Mouse (Mus musculus) G1E (cell line): Measurements from ENCODE around the gene Tmem132d. TPM values are rescaled to one million over a fixed set of nuclear protein-coding genes. Genes with fewer than 3 reads are reported as not detected.

Source experiments
- ATAC-seq: 2 replicates; pipeline ENCODE4 v1.8.0; 2016; ENCODE audit warnings: mild to moderate bottlenecking; ENCODE audit not compliant: insufficient number of reproducible peaks, poor library complexity, low FRiP score, severe bottlenecking; ENCODE audit errors: extremely low read depth
- DNase-seq: peaks from one replicate; pipeline ENCODE4 v3.0.0; 2012; ENCODE audit warnings: low spot score
- H3K27me3 ChIP-seq: 2 replicates; pipeline ENCODE4 v1.6.1; 2012; ENCODE audit warnings: mild to moderate bottlenecking, low read length, inconsistent platforms; ENCODE audit not compliant: insufficient read depth
- H3K36me3 ChIP-seq: replicated peaks from 2 replicates; pipeline ENCODE3; 2012; ENCODE audit warnings: mild to moderate bottlenecking, inconsistent platforms
- H3K4me1 ChIP-seq: 2 replicates; pipeline ENCODE4 v1.6.1; 2012; ENCODE audit warnings: low read depth, low read length, inconsistent platforms, mixed read lengths; ENCODE audit not compliant: insufficient read depth
- H3K4me3 ChIP-seq: 2 replicates; pipeline ENCODE4 v1.5.1; 2012; ENCODE audit warnings: low read depth, mild to moderate bottlenecking, inconsistent platforms, low read length, moderate library complexity, mixed read lengths
- H3K9me3 ChIP-seq: replicated peaks from 2 replicates; pipeline ENCODE4 v1.6.1; 2012; ENCODE audit warnings: inconsistent platforms
- CTCF ChIP-seq: IDR thresholded peaks from 2 replicates; pipeline ENCODE4 v1.5.1; 2012; ENCODE audit warnings: low read depth, low read length, inconsistent platforms, mixed read lengths
- GATA1 ChIP-seq: IDR thresholded peaks from 2 replicates; pipeline ENCODE4 v1.6.1; 2012; ENCODE audit warnings: borderline replicate concordance, low read length, inconsistent platforms, mixed read lengths
- GATA2 ChIP-seq: IDR thresholded peaks from 2 replicates; pipeline ENCODE4 v1.6.1; 2012; ENCODE audit warnings: low read depth, low read length, inconsistent platforms, borderline replicate concordance
- POLR2AphosphoS5 ChIP-seq: IDR thresholded peaks from 2 replicates; pipeline ENCODE4 v1.6.1; 2012; ENCODE audit warnings: low read depth, low read length, inconsistent platforms; ENCODE audit not compliant: insufficient replicate concordance
- TAL1 ChIP-seq: conservative IDR thresholded peaks from 2 replicates; pipeline ENCODE4 v1.6.1; 2012; ENCODE audit warnings: low read depth, low read length, inconsistent platforms, mixed read lengths
- polyA plus RNA-seq: library from polyadenylated mRNA; stranded (reverse); fragments of >175 nt; gene quantifications from 2 replicates; pipeline ENCODE4 v1.2.3, GENCODE M21; 2012
- total RNA-seq, 2 experiments: library from RNA; stranded (forward) in 1 of 2; stranded (reverse) in 1 of 2; fragments of 200-1000 nt in 1 of 2; fragments of >200 nt in 1 of 2; fragmentation: Nextera tagmentation in 1 of 2; gene quantifications; 2 replicates each; pipeline ENCODE4 v1.2.3; 2014 to 2017

The Tmem132d gene
- total and polyA plus RNA-seq, 3 experiments: 0.11 TPM; not detected in 2

GRCm38 (mm10) chr5:128365261-128365985 is 67.5 kb downstream of the Tmem132d start:
- no peak for TF ChIP-seq CTCF
- no peak for TF ChIP-seq POLR2AphosphoS5
- TF ChIP-seq TAL1: no peak
- TF ChIP-seq GATA1: no peak
- TF ChIP-seq GATA2: no peak
- no peak for DNase-seq
- Histone ChIP-seq H3K4me3 (no peak overlapping the region), H3K36me3 (no peaks in the 10 kb centered on the region), H3K9me3 (peaks cover 54% of the 10 kb centered on the region), H3K27me3 (no peaks in the 10 kb centered on the region), H3K4me1 (no peaks in the 10 kb centered on the region)
- no peak for ATAC-seq

GRCm38 (mm10) chr5:128360946-128361675 is 71.8 kb downstream of the Tmem132d start:
- H3K9me3 ChIP-seq: peaks cover 64% of the 10 kb centered on the region
- no peaks in the 10 kb centered on the region for H3K27me3 ChIP-seq
- H3K36me3 ChIP-seq: no peaks in the 10 kb centered on the region
- TF ChIP-seq POLR2AphosphoS5 (no peak), GATA2 (no peak), CTCF (no peak), GATA1 (no peak), TAL1 (no peak)
- H3K4me3 ChIP-seq: no peak overlapping the region
- no peaks in the 10 kb centered on the region for H3K4me1 ChIP-seq
- no peak for ATAC-seq
- no peak for DNase-seq

GRCm38 (mm10) chr5:128348835-128349234 is 84.0 kb downstream of the Tmem132d start:
- TF ChIP-seq GATA1 (no peak), GATA2 (no peak), CTCF (no peak), POLR2AphosphoS5 (no peak), TAL1 (no peak)
- Histone ChIP-seq H3K9me3 (peaks cover 48% of the 10 kb centered on the region), H3K4me1 (no peaks in the 10 kb centered on the region), H3K36me3 (no peaks in the 10 kb centered on the region), H3K27me3 (no peaks in the 10 kb centered on the region), H3K4me3 (no peak overlapping the region)
- no peak for ATAC-seq
- DNase-seq: no peak

- TF ChIP-seq POLR2AphosphoS5: no peak
- Histone ChIP-seq H3K4me1 (no peaks in the 10 kb centered on the region), H3K9me3 (peaks cover 84% of the 10 kb centered on the region), H3K36me3 (no peaks in the 10 kb centered on the region), H3K27me3 (no peaks in the 10 kb centered on the region), H3K4me3 (no peak overlapping the region)
- ATAC-seq: no peak
- DNase-seq: no peak
Observed at GRCm38 (mm10) chr5:128336841-128337240, 96.0 kb downstream of the Tmem132d start.

- ATAC-seq (no peak), DNase-seq (no peak)
- H3K4me1 ChIP-seq: no peaks in the 10 kb centered on the region
- peaks cover 72% of the 10 kb centered on the region for H3K9me3 ChIP-seq
- H3K36me3 ChIP-seq: no peaks in the 10 kb centered on the region
- no peaks in the 10 kb centered on the region for H3K27me3 ChIP-seq
- TF ChIP-seq GATA1 (no peak), POLR2AphosphoS5 (no peak), GATA2 (no peak), TAL1 (no peak), CTCF (no peak)
- no peak overlapping the region for H3K4me3 ChIP-seq
Observed at GRCm38 (mm10) chr5:128332766-128333165, 100.1 kb downstream of the Tmem132d start.

- no peaks in the 10 kb centered on the region for H3K36me3 ChIP-seq
- H3K9me3 ChIP-seq: peaks cover 51% of the 10 kb centered on the region
- DNase-seq (no peak), ATAC-seq (no peak)
- no peak for TF ChIP-seq POLR2AphosphoS5
- no peak for TF ChIP-seq GATA2
- no peaks in the 10 kb centered on the region for H3K27me3 ChIP-seq
- no peak overlapping the region for H3K4me3 ChIP-seq
- no peaks in the 10 kb centered on the region for H3K4me1 ChIP-seq
Observed at GRCm38 (mm10) chr5:128330351-128330750, 102.5 kb downstream of the Tmem132d start.
